In the genomic region with DNA sequence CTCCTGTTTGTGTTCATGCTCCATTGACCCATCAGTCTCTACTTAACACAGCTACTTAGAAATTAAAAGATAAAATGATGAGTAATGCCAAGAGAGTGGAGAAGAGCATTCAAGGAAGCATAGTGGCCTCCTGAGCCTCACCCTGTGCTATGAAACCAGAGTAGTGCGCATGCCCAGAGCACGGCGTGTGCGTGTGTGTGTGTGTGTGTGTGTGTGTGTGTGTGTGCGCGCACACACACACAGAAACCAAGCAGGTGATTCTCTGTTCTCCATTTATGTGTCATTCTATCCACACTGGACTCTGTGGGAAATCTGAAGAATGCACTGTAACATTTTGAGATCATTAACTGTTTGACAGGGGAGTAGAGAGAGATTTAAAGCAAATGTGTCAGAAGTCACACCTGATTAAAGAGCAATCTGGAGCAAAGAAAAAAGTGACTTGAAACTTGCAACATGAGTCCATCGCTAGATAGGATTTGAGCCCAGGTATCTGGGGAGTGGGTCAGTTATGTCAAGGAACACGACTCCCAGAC, we compare ENCODE assay signal across 17 mouse cellular contexts.
"Had no signal": no experiment of that assay in that cellular context is flagged by ENCODE, and none has a peak within 500 bp of the region (broad histone marks: within the 10 kb centered on the region; RNA-seq: fewer than 3 reads in every experiment).

No protein-coding gene starts in this region.

- H3K4me1 ChIP-seq: midbrain, embryonic 10.5 days; midbrain, embryonic 12.5 days; neural tube, embryonic 13.5 days; neural tube, embryonic 15.5 days; stomach, embryonic 15.5 days had no signal

- ATAC-seq: midbrain, embryonic 16.5 days had no signal

- H3K27me3 ChIP-seq: midbrain, embryonic 12.5 days; neural tube, embryonic 13.5 days; neural tube, embryonic 15.5 days; stomach, embryonic 15.5 days had no signal

- H3K4me2 ChIP-seq: lung, embryonic 14.5 days; midbrain, embryonic 12.5 days; neural tube, embryonic 13.5 days; neural tube, embryonic 15.5 days; stomach, embryonic 15.5 days had no signal

- H3K27ac ChIP-seq: midbrain, embryonic 10.5 days; midbrain, embryonic 12.5 days; neural tube, embryonic 13.5 days; neural tube, embryonic 15.5 days; stomach, embryonic 15.5 days; stomach, postnatal 0 days had no signal

- H3K36me3 ChIP-seq: midbrain, embryonic 10.5 days; midbrain, embryonic 12.5 days; neural tube, embryonic 13.5 days; neural tube, embryonic 15.5 days; stomach, embryonic 15.5 days had no signal

- H3K9ac ChIP-seq: lung, embryonic 14.5 days; midbrain, embryonic 12.5 days; neural tube, embryonic 13.5 days; neural tube, embryonic 15.5 days; stomach, embryonic 15.5 days had no signal

- H3K9me3 ChIP-seq: midbrain, embryonic 10.5 days; midbrain, embryonic 12.5 days; neural tube, embryonic 13.5 days; neural tube, embryonic 15.5 days; stomach, embryonic 15.5 days had no signal

- H3K4me3 ChIP-seq: midbrain, embryonic 10.5 days; midbrain, embryonic 12.5 days; myocyte; neural tube, embryonic 13.5 days; neural tube, embryonic 15.5 days; stomach, embryonic 15.5 days had no signal

- DNase-seq: lung, adult 18-20 months; lung, embryonic 14.5 days; lung, postnatal 10 days; lung, postnatal 4 days; midbrain, embryonic 14.5 days; right cerebral cortex, postnatal 14 days; thymus, adult 2 months; thymus, postnatal 25 days; thymus, postnatal 4 days had no signal
